Mouse (Mus musculus) bone marrow, adult 2 months (tissue): ENCODE data around the gene Clspn.

Experiments
- CTCF ChIP-seq: fragments of 200-500 bp; IDR thresholded peaks from 2 replicates; pipeline ENCODE4 v1.5.1; 2011; ENCODE audit warnings: low read length, control low read depth; ENCODE audit not compliant: control insufficient read depth, insufficient read depth
- POLR2A ChIP-seq: fragments of 200-500 bp; IDR thresholded peaks from 2 replicates; pipeline ENCODE4 v1.6.1; 2011; ENCODE audit warnings: low read depth, mild to moderate bottlenecking, control low read depth, low read length, borderline replicate concordance; ENCODE audit not compliant: control insufficient read depth

GRCm38 (mm10) chr4:126567243-126567642, 10.5 kb downstream of the Clspn start:
- no peak for TF ChIP-seq CTCF
- TF ChIP-seq POLR2A = no peak
